In the genomic region with DNA sequence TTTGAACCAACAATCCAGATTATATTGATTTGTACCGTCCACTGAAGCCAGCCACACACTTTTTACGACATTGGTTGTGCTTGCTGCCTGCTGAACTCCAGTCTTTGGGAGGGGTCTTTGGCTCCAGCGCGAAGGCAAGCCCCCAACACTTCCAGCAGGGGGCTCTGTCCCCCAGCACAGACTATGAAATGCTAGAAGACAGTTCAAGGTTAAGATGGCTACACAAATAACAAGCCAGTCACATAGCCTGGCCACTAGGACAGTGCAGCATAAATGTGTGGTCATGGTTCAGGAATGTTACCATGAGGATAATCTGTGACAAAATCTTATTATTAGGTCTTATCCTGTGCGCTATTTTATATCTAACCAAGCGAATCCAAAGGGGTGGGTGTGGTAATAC, we compare ENCODE assay signal across 8 mouse cellular contexts.
DNase-seq lines count a peak whose midpoint lies in the region; ATAC-seq and TF ChIP-seq lines count a peak whose summit lies in the region.

No protein-coding gene starts in this region.

- WGBS in hindbrain, embryonic 11.5 days = 49% methylated on average over 6 of the region's 6 CpGs
- 48% methylated on average over 6 of the region's 6 CpGs for WGBS in hindbrain, embryonic 13.5 days
- 44% methylated on average over 6 of the region's 6 CpGs for WGBS in heart, embryonic 13.5 days
- 54% methylated on average over 6 of the region's 6 CpGs for WGBS in lung, embryonic 14.5 days

- intact Hi-C loops in left cerebral cortex, postnatal 14 days (cut with DNase I) = no loop called here

- no peak overlapping the region for H3K4me2 ChIP-seq in hindbrain, embryonic 11.5 days (replicated peaks; ENCODE audit: low read depth, low read length)
- H3K4me2 ChIP-seq in hindbrain, embryonic 13.5 days = no peak overlapping the region
- H3K4me2 ChIP-seq in heart, embryonic 13.5 days = no peak overlapping the region
- H3K4me2 ChIP-seq in lung, embryonic 14.5 days = no peak overlapping the region

- no peaks in the 10 kb centered on the region for H3K27me3 ChIP-seq in hindbrain, embryonic 11.5 days (ENCODE audit: control insufficient read depth, insufficient read depth, low read length)
- 0 out of 2 replicates have a peak, but pooled peaks cover 4% of the 10 kb centered on the region for H3K27me3 ChIP-seq in hindbrain, embryonic 13.5 days
- no peaks in the 10 kb centered on the region for H3K27me3 ChIP-seq in Patski
- H3K27me3 ChIP-seq in heart, embryonic 13.5 days (replicated peaks) = no peaks in the 10 kb centered on the region
- no peaks in the 10 kb centered on the region for H3K27me3 ChIP-seq in lung, embryonic 14.5 days (ENCODE audit: insufficient read depth, low read length)

- in situ Hi-C loops in Patski (cut with MboI; ENCODE audit: low pct_unique_long_range_greater_than_20kb) = no loop called here

- H3K27ac ChIP-seq in hindbrain, embryonic 11.5 days (ENCODE audit: low read depth, low read length) = no peak overlapping the region
- H3K27ac ChIP-seq in hindbrain, embryonic 13.5 days = no peak overlapping the region
- H3K27ac ChIP-seq in heart, embryonic 13.5 days (replicated peaks) = peak overlapping the region; percentile 95
- H3K27ac ChIP-seq in lung, embryonic 14.5 days (ENCODE audit: low read depth) = no peak overlapping the region

- peaks cover 4% of the 10 kb centered on the region for H3K4me1 ChIP-seq in hindbrain, embryonic 11.5 days (replicated peaks; ENCODE audit: control insufficient read depth, insufficient read depth, low read length)
- H3K4me1 ChIP-seq in hindbrain, embryonic 13.5 days (replicated peaks) = peaks cover 35% of the 10 kb centered on the region
- H3K4me1 ChIP-seq in heart, embryonic 13.5 days = peaks cover 48% of the 10 kb centered on the region
- peaks cover 17% of the 10 kb centered on the region for H3K4me1 ChIP-seq in lung, embryonic 14.5 days (ENCODE audit: insufficient read depth)

- CTCF ChIA-PET in Patski (lab: Charles Lee) = interaction anchor here (0.7 to 1.2 kb wide), 2 partner anchors 15 to 246 kb away, joined by 3 read pairs; no protein-coding TSS in a partner anchor

- H3K36me3 ChIP-seq in hindbrain, embryonic 11.5 days (ENCODE audit: control insufficient read depth, insufficient read depth, low read length) = no peaks in the 10 kb centered on the region
- H3K36me3 ChIP-seq in hindbrain, embryonic 13.5 days = no peaks in the 10 kb centered on the region
- no peaks in the 10 kb centered on the region for H3K36me3 ChIP-seq in heart, embryonic 13.5 days
- H3K36me3 ChIP-seq in lung, embryonic 14.5 days (ENCODE audit: insufficient read depth) = no peaks in the 10 kb centered on the region

- H3K4me3 ChIP-seq in hindbrain, embryonic 11.5 days (ENCODE audit: low read depth, low read length) = no peak overlapping the region
- no peak overlapping the region for H3K4me3 ChIP-seq in hindbrain, embryonic 13.5 days
- no peak overlapping the region for H3K4me3 ChIP-seq in heart, embryonic 13.5 days
- no peak overlapping the region for H3K4me3 ChIP-seq in lung, embryonic 14.5 days (ENCODE audit: low read depth, low read length)

- peak; percentile 22; the same call in 1 of the 2 replicates for ATAC-seq in hindbrain, embryonic 11.5 days (ENCODE audit: low FRiP score)
- ATAC-seq in hindbrain, embryonic 13.5 days (ENCODE audit: low FRiP score) = no peak
- ATAC-seq in Patski = no peak
- no peak for ATAC-seq in heart, embryonic 13.5 days (ENCODE audit: extremely low read depth, insufficient number of reproducible peaks, low FRiP score, low TSS enrichment)
- ATAC-seq in lung, embryonic 14.5 days (ENCODE audit: insufficient read depth) = no peak

- no peak overlapping the region for H3K9ac ChIP-seq in hindbrain, embryonic 11.5 days (ENCODE audit: low read depth, low read length)
- H3K9ac ChIP-seq in hindbrain, embryonic 13.5 days = no peak overlapping the region
- no peak overlapping the region for H3K9ac ChIP-seq in heart, embryonic 13.5 days
- no peak overlapping the region for H3K9ac ChIP-seq in lung, embryonic 14.5 days

- peak; percentile 56 for TF ChIP-seq CTCF in Patski (IDR thresholded peaks at IDR 0.05)
- peak; percentile 69 for TF ChIP-seq CTCF in lung, embryonic 14.5 days (IDR thresholded peaks at IDR 0.05; ENCODE audit: low read depth)

- no peaks in the 10 kb centered on the region for H3K9me3 ChIP-seq in hindbrain, embryonic 11.5 days (ENCODE audit: control insufficient read depth, low read length)
- H3K9me3 ChIP-seq in hindbrain, embryonic 13.5 days = no peaks in the 10 kb centered on the region
- no peaks in the 10 kb centered on the region for H3K9me3 ChIP-seq in heart, embryonic 13.5 days
- H3K9me3 ChIP-seq in lung, embryonic 14.5 days (ENCODE audit: low read depth, low read length) = no peaks in the 10 kb centered on the region

- POLR2A ChIA-PET in Patski (lab: Charles Lee) = no interaction called here

- DNase-seq in hindbrain, embryonic 11.5 days (ENCODE audit: low spot score) = peak; percentile 70
- no peak for DNase-seq in Patski (ENCODE audit: low read depth, low spot score)
- peak; percentile 69 for DNase-seq in lung, embryonic 14.5 days
- DNase-seq in layer of hippocampus, postnatal 14 days (ENCODE audit: low spot score in 2 of 2) = no peak
- no peak for DNase-seq in left cerebral cortex, postnatal 14 days (ENCODE audit: low spot score in 2 of 2)
- no peak for DNase-seq in cerebellum, adult 8-10 months

Comparison
In these comparisons a context has a peak if more than half of its experiments do, and no peak if none do; other contexts are left out.
1. DNase-seq: peak in hindbrain, embryonic 11.5 days (single experiment) and lung, embryonic 14.5 days (single experiment); none in Patski (single experiment), layer of hippocampus, postnatal 14 days (0 of 2), left cerebral cortex, postnatal 14 days (0 of 2) and cerebellum, adult 8-10 months (single experiment).